Mouse (Mus musculus): Measurements from ENCODE around the gene Thbs1. TPM values are rescaled to one million over a fixed set of nuclear protein-coding genes. Genes with fewer than 3 reads are reported as not detected.

Gene Thbs1
- polyA plus RNA-seq, 1 experiment from 2014 or later: 77.4 TPM

DNA sequence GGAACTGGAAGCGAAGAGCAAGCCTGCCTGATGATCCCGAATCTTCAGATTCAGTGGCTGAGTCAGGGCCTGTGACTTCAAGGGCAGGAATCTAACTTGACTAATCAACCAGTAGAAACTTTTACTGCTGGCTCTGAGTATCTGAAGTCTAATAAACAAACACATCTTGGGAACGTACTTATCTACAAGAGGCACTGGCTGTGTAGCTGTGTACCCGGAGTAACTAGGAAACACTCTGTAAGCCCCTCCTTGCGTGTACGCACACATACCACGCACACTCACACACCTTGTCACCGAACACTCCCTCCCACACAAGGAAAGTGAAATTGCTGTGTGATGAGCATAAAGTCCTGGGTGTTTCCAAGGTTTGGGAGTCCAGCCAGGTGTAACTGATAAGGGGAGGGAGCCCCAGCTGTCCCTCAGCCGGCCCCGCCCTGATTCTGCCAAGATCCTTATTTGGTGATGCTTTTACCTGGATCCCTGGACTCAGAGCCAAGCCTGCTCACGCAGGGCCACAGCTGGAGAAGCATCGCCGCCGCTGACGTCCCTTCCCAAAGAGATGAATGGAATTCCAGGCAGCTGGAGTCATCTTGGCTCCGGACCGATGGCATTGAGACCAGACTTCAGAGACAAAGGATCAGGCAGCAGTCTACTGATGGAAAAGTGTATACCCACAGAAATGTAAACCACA, 1.3 kb upstream of the Thbs1 start:
- H3K36me3 ChIP-seq (ENCODE audit: control insufficient read depth, insufficient read depth, low read length): peaks cover 10% of the 10 kb centered on the region
- H3K27me3 ChIP-seq (replicated peaks; ENCODE audit: control insufficient read depth, insufficient read depth, low read length): no peaks in the 10 kb centered on the region
- peak overlapping the region; percentile 59 for H3K4me3 ChIP-seq (ENCODE audit: low read depth, low read length)
- H3K4me2 ChIP-seq (ENCODE audit: low read depth, low read length): peak overlapping the region; percentile 81
- ATAC-seq (ENCODE audit: low read depth) (peak; percentile 51), DNase-seq (ENCODE audit: low spot score) (peak; percentile 82)
- H3K4me1 ChIP-seq (ENCODE audit: control insufficient read depth, insufficient read depth, low read length): peaks cover 16% of the 10 kb centered on the region
- no peaks in the 10 kb centered on the region for H3K9me3 ChIP-seq (ENCODE audit: control insufficient read depth, low read length)
- H3K9ac ChIP-seq (ENCODE audit: low read depth, low read length): peak overlapping the region; percentile 45; the same call in 1 of the 2 replicates
- peak overlapping the region; percentile 22; the same call in 1 of the 2 replicates for H3K27ac ChIP-seq (replicated peaks; ENCODE audit: low read depth, low read length)
- WGBS: 32% methylated on average over 17 of the region's 17 CpGs

DNA sequence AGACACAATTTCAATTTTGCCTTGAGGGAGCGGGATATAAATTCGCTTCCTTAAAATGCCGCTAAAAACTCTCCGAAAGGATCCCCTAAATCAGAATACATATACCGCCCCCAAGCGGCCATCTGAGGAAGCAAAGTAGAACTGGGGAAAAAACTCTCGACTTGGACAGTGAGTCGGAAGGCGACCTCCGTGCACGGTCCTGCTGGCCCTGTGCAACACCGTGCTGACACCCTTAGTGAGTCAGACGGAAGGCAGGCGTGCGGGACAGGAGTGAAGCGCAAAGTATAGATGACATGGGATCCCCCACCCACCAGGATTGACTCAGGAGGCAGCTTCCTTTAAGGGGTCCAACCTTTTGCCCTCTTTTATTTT, 574 bp upstream of the Thbs1 start:
- Histone ChIP-seq H3K36me3 (ENCODE audit: control insufficient read depth, insufficient read depth, low read length) (peaks cover 18% of the 10 kb centered on the region), H3K27me3 (replicated peaks; ENCODE audit: control insufficient read depth, insufficient read depth, low read length) (no peaks in the 10 kb centered on the region), H3K9me3 (ENCODE audit: control insufficient read depth, low read length) (no peaks in the 10 kb centered on the region), H3K4me1 (ENCODE audit: control insufficient read depth, insufficient read depth, low read length) (peaks cover 21% of the 10 kb centered on the region), H3K4me2 (ENCODE audit: low read depth, low read length) (peak overlapping the region; percentile 81), H3K27ac (replicated peaks; ENCODE audit: low read depth, low read length) (peak overlapping the region; percentile 74), H3K9ac (ENCODE audit: low read depth, low read length) (peak overlapping the region; percentile 75), H3K4me3 (ENCODE audit: low read depth, low read length) (peak overlapping the region; percentile 59)
- peak; percentile 82 for ATAC-seq (ENCODE audit: low read depth)
- 2% methylated on average over 16 of the region's 16 CpGs for WGBS
- DNase-seq (ENCODE audit: low spot score): peak; percentile 93

DNA sequence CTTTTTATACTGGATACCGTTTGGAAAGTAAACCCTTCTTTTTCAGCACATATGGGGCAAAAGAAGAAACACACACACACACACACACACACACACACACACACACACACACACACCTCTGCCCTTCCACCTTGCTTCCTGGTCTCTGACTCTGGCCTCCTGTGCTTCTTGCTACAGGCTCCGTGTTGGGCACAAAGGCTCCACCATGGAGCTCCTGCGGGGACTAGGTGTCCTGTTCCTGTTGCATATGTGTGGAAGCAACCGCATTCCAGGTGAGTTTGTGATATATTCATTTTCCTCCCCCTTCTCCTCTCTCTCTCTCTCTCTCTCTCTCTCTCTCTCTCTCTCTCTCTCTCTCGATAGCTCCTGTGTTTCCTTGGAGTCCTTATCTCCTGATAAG, 762 bp downstream of the Thbs1 start:
- H3K27me3 ChIP-seq (replicated peaks; ENCODE audit: control insufficient read depth, insufficient read depth, low read length): no peaks in the 10 kb centered on the region
- DNase-seq (ENCODE audit: low spot score) (no peak), ATAC-seq (ENCODE audit: low read depth) (no peak)
- H3K27ac ChIP-seq (replicated peaks; ENCODE audit: low read depth, low read length): peak overlapping the region; percentile 74; the same call in 1 of the 2 replicates
- H3K9ac ChIP-seq (ENCODE audit: low read depth, low read length): peak overlapping the region; percentile 75
- WGBS: 19% methylated on average over 5 of the region's 5 CpGs
- H3K36me3 ChIP-seq (ENCODE audit: control insufficient read depth, insufficient read depth, low read length): peaks cover 31% of the 10 kb centered on the region
- peak overlapping the region; percentile 59 for H3K4me3 ChIP-seq (ENCODE audit: low read depth, low read length)
- H3K4me1 ChIP-seq (ENCODE audit: control insufficient read depth, insufficient read depth, low read length): peaks cover 21% of the 10 kb centered on the region
- H3K9me3 ChIP-seq (ENCODE audit: control insufficient read depth, low read length): no peaks in the 10 kb centered on the region
- H3K4me2 ChIP-seq (ENCODE audit: low read depth, low read length): peak overlapping the region; percentile 81

DNA sequence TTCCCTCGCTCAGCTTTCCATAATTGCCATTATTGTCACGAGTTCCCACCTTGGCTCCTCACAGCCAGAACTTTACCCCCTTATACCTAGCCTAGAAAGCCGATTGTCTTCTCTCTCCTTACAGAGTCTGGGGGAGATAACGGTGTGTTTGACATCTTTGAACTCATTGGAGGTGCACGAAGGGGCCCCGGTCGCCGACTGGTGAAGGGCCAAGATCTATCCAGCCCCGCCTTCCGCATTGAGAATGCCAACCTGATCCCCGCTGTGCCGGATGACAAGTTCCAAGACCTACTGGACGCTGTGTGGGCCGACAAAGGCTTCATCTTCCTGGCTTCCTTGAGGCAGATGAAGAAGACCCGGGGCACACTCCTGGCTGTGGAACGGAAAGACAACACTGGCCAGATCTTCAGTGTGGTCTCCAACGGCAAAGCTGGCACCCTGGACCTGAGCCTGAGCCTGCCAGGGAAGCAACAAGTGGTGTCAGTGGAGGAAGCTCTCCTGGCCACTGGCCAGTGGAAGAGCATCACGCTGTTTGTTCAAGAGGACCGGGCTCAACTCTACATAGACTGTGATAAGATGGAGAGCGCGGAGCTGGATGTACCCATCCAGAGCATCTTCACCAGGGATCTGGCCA, 1.3 kb downstream of the Thbs1 start:
- Histone ChIP-seq H3K9me3 (ENCODE audit: control insufficient read depth, low read length) (no peaks in the 10 kb centered on the region), H3K4me2 (ENCODE audit: low read depth, low read length) (peak overlapping the region; percentile 81), H3K9ac (ENCODE audit: low read depth, low read length) (peak overlapping the region; percentile 75), H3K36me3 (ENCODE audit: control insufficient read depth, insufficient read depth, low read length) (peaks cover 36% of the 10 kb centered on the region), H3K4me1 (ENCODE audit: control insufficient read depth, insufficient read depth, low read length) (peaks cover 21% of the 10 kb centered on the region), H3K27me3 (replicated peaks; ENCODE audit: control insufficient read depth, insufficient read depth, low read length) (no peaks in the 10 kb centered on the region), H3K4me3 (ENCODE audit: low read depth, low read length) (peak overlapping the region; percentile 59), H3K27ac (replicated peaks; ENCODE audit: low read depth, low read length) (no peak overlapping the region)
- 55% methylated on average over 21 of the region's 21 CpGs for WGBS
- ATAC-seq (ENCODE audit: low read depth) (no peak), DNase-seq (ENCODE audit: low spot score) (no peak)

DNA sequence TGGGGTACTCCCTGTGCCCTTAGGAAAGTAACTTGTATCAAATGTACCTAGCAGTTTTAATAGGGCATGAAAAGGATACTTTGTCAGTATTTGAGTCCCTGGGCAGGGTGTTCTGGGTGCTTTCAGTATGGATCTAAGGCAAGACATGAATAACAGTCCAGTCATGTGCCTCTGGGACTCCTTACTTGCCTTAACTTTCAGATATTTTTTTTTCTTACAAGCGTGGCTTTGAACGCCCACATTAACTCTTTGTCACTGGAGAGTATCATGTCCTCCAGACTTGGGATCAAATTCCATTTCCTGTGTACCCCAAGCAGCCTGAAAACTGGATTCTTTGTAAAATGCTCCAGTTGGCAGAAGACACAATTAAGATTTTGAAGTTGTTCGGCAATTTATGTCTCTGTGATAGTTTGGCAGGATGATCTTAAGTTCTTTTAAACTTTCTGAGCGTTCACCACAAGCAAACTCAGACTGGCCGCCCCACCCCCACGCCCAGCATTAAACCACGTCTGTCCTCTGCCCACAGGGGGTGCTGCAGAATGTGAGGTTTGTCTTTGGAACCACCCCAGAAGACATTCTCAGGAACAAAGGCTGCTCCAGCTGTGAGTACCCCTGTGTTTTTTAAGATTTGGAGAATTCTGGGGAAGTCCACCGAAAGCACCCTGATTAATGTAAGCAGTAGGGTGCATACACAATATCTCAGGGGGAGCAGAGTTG, 2.3 kb downstream of the Thbs1 start:
- Histone ChIP-seq H3K27me3 (replicated peaks; ENCODE audit: control insufficient read depth, insufficient read depth, low read length) (no peaks in the 10 kb centered on the region), H3K27ac (replicated peaks; ENCODE audit: low read depth, low read length) (no peak overlapping the region), H3K4me2 (ENCODE audit: low read depth, low read length) (peak overlapping the region; percentile 81), H3K4me3 (ENCODE audit: low read depth, low read length) (peak overlapping the region; percentile 59), H3K9ac (ENCODE audit: low read depth, low read length) (peak overlapping the region; percentile 75), H3K4me1 (ENCODE audit: control insufficient read depth, insufficient read depth, low read length) (peaks cover 21% of the 10 kb centered on the region), H3K9me3 (ENCODE audit: control insufficient read depth, low read length) (no peaks in the 10 kb centered on the region), H3K36me3 (ENCODE audit: control insufficient read depth, insufficient read depth, low read length) (peaks cover 46% of the 10 kb centered on the region)
- WGBS: 21% methylated on average over 8 of the region's 8 CpGs
- no peak for ATAC-seq (ENCODE audit: low read depth)
- DNase-seq (ENCODE audit: low spot score): peak; percentile 73

DNA sequence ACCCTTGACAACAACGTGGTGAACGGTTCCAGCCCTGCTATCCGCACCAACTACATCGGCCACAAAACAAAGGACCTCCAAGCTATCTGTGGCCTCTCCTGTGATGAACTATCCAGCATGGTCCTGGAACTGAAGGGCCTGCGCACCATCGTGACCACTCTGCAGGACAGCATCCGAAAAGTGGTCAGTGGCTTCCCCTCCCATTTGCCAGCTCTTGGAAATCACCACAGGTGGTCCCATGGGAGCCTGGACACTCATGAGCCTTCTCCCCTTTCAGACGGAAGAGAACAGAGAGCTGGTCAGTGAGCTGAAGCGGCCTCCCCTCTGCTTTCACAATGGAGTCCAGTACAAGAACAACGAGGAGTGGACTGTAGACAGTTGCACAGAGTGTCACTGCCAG, 3.0 kb downstream of the Thbs1 start:
- no peaks in the 10 kb centered on the region for H3K9me3 ChIP-seq (ENCODE audit: control insufficient read depth, low read length)
- ATAC-seq (ENCODE audit: low read depth): no peak
- H3K4me2 ChIP-seq (ENCODE audit: low read depth, low read length): peak overlapping the region; percentile 81
- no peak for DNase-seq (ENCODE audit: low spot score)
- H3K9ac ChIP-seq (ENCODE audit: low read depth, low read length): peak overlapping the region; percentile 75; the same call in 1 of the 2 replicates
- peaks cover 21% of the 10 kb centered on the region for H3K4me1 ChIP-seq (ENCODE audit: control insufficient read depth, insufficient read depth, low read length)
- no peak overlapping the region for H3K27ac ChIP-seq (replicated peaks; ENCODE audit: low read depth, low read length)
- peak overlapping the region; percentile 59 for H3K4me3 ChIP-seq (ENCODE audit: low read depth, low read length)
- 68% methylated on average over 10 of the region's 10 CpGs for WGBS
- H3K27me3 ChIP-seq (replicated peaks; ENCODE audit: control insufficient read depth, insufficient read depth, low read length): no peaks in the 10 kb centered on the region
- H3K36me3 ChIP-seq (ENCODE audit: control insufficient read depth, insufficient read depth, low read length): peaks cover 53% of the 10 kb centered on the region

DNA sequence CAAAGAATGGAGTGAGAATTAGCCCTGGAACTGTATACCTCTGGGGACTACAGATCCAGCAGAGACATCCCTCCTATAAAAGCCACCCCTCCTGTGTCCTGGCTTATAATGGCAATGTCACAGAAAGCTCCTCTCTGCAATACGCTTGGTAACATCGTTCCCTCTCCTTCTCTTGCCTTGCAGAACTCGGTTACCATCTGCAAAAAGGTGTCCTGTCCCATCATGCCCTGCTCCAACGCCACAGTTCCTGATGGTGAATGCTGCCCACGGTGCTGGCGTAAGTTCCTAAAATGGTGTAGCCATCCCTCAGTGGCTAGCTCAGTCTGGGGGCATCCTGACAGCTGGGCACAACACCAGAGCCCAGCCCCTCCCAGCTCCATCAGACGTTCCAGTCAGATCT, 4.0 kb downstream of the Thbs1 start:
- WGBS: 84% methylated on average over 7 of the region's 7 CpGs
- Histone ChIP-seq H3K27ac (replicated peaks; ENCODE audit: low read depth, low read length) (no peak overlapping the region), H3K4me3 (ENCODE audit: low read depth, low read length) (peak overlapping the region; percentile 59)

DNA sequence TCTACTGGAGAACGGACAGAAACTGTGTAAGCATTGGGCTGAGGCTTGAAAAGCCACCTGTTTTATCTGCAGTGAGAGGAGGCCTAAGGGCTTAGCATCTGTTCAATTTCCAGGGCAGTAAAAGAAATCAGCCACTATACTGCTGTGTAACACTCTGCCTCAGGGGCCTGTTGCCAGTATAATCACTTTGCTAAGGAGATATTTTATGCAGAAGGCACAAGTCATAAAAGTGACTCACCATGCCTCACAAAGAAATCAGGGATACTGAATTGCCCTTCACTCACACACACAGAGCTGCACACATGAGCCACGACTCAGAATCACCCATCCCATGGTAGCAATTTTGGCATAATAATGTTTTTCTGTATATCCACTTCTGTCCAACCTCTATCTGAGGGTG, 4.5 kb downstream of the Thbs1 start:
- no peaks in the 10 kb centered on the region for H3K27me3 ChIP-seq (replicated peaks; ENCODE audit: control insufficient read depth, insufficient read depth, low read length)
- no peak for DNase-seq (ENCODE audit: low spot score)
- no peak overlapping the region for H3K27ac ChIP-seq (replicated peaks; ENCODE audit: low read depth, low read length)
- no peak overlapping the region for H3K4me2 ChIP-seq (ENCODE audit: low read depth, low read length)
- peaks cover 14% of the 10 kb centered on the region for H3K4me1 ChIP-seq (ENCODE audit: control insufficient read depth, insufficient read depth, low read length)
- 63% methylated on average over 2 of the region's 2 CpGs for WGBS
- peaks cover 68% of the 10 kb centered on the region for H3K36me3 ChIP-seq (ENCODE audit: control insufficient read depth, insufficient read depth, low read length)
- no peak overlapping the region for H3K4me3 ChIP-seq (ENCODE audit: low read depth, low read length)
- no peak overlapping the region for H3K9ac ChIP-seq (ENCODE audit: low read depth, low read length)
- H3K9me3 ChIP-seq (ENCODE audit: control insufficient read depth, low read length): no peaks in the 10 kb centered on the region
- ATAC-seq (ENCODE audit: low read depth): no peak

More for the DNA sequence above, 4.0 kb downstream of the Thbs1 start:
- peak overlapping the region; percentile 81 for H3K4me2 ChIP-seq (ENCODE audit: low read depth, low read length)
- peaks cover 16% of the 10 kb centered on the region for H3K4me1 ChIP-seq (ENCODE audit: control insufficient read depth, insufficient read depth, low read length)
- H3K9ac ChIP-seq (ENCODE audit: low read depth, low read length): no peak overlapping the region
- DNase-seq (ENCODE audit: low spot score) (no peak), ATAC-seq (ENCODE audit: low read depth) (no peak)
- H3K27me3 ChIP-seq (replicated peaks; ENCODE audit: control insufficient read depth, insufficient read depth, low read length): no peaks in the 10 kb centered on the region
- no peaks in the 10 kb centered on the region for H3K9me3 ChIP-seq (ENCODE audit: control insufficient read depth, low read length)
- H3K36me3 ChIP-seq (ENCODE audit: control insufficient read depth, insufficient read depth, low read length): peaks cover 63% of the 10 kb centered on the region

Data from embryonic facial prominence, embryonic 14.5 days (tissue).